Comparison of ENCODE assay signal across 9 mouse cellular contexts in the genomic region with DNA sequence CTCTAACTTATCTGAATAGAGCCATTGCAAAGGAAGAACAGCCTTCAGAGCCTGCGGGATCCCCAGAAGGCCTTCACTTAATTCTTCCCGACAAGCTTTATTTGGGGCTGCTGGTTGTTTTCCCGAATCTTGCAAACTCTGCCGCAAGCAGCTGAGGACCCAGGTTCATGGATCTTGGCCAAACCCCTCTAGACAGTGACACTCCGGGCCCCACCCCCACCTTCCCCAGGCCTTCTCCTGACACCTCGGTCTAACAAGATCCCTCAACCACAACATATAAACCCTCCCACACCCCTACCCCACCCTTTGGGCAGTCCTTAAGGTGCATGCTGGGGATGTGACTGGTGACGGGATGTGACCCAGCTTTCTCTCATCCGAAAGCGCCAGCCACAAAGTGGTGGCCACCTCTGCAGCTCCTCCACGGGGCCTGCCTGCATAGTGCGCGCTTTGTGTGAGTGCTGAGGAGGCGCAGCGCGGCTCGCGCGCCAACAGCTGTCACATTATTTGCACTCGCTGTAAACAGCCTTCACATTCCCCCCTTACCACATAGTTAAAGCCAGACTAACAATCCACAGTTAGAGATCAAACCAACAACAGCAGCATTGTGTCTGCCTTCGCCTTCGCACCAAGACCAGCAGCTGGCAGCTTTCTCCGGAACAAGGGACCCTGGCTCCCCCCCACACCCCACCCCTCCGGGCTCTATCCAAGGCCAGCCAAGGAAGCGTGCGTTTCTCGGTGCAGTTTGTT.
DNase-seq lines count a peak whose midpoint lies in the region; ATAC-seq and TF ChIP-seq lines count a peak whose summit lies in the region.
"Had no signal": no experiment of that assay in that cellular context is flagged by ENCODE, and none has a peak within 500 bp of the region (broad histone marks: within the 10 kb centered on the region; RNA-seq: fewer than 3 reads in every experiment).

No protein-coding gene starts in this region.

- H3K27ac ChIP-seq in kidney, postnatal 0 days, result no peak overlapping the region
- peak overlapping the region; percentile 90 for H3K27ac ChIP-seq in forebrain, embryonic 13.5 days
- H3K27ac ChIP-seq in limb, embryonic 15.5 days, result peak overlapping the region; percentile 22; the same call in 1 of the 2 replicates
- peak overlapping the region; percentile 37; the same call in 1 of the 2 replicates for H3K27ac ChIP-seq in olfactory bulb, adult 2 months (ENCODE audit: insufficient read depth, low read depth, low read length)
- H3K27ac ChIP-seq: left cerebral cortex, adult 2 months had no signal

- peak overlapping the region; percentile 18; the same call in 1 of the 2 replicates for H3K4me2 ChIP-seq in kidney, postnatal 0 days (ENCODE audit: low read length)
- peak overlapping the region; percentile 54 for H3K4me2 ChIP-seq in forebrain, embryonic 13.5 days
- H3K4me2 ChIP-seq in limb, embryonic 15.5 days, result peak overlapping the region; percentile 25; the same call in 1 of the 2 replicates

- peak; percentile 73 for DNase-seq in kidney, postnatal 0 days (ENCODE audit: low spot score)
- no peak for DNase-seq in kidney, adult 18-20 months
- peak; percentile 32 for DNase-seq in ES-CJ7 (ENCODE audit: low read depth, low spot score)
- no peak for DNase-seq in ovary, postnatal 14 days (ENCODE audit: low spot score)
- no peak for DNase-seq in ovary, postnatal 36 days (ENCODE audit: low spot score)

- peak; percentile 53; the same call in 1 of the 2 replicates for ATAC-seq in kidney, postnatal 0 days (replicated peaks; ENCODE audit: low FRiP score, low read depth)
- ATAC-seq in forebrain, embryonic 13.5 days, result peak; percentile 89
- 0 out of 2 replicates have a peak, but pooled peaks have one; percentile 37 for ATAC-seq in limb, embryonic 15.5 days (ENCODE audit: insufficient number of reproducible peaks, low FRiP score, low TSS enrichment, low read depth)

- WGBS in kidney, postnatal 0 days, result 6% methylated on average over 26 of the region's 26 CpGs
- WGBS in forebrain, embryonic 13.5 days, result 5% methylated on average over 26 of the region's 26 CpGs
- 8% methylated on average over 26 of the region's 26 CpGs for WGBS in limb, embryonic 15.5 days
- 10% methylated on average over 26 of the region's 26 CpGs for WGBS in olfactory bulb, adult 2 months

- no peaks in the 10 kb centered on the region; the same call in none of the 2 replicates for H3K27me3 ChIP-seq in kidney, postnatal 0 days (ENCODE audit: insufficient read depth, low read length)
- peaks cover 33% of the 10 kb centered on the region; the same call in 1 of the 2 replicates for H3K27me3 ChIP-seq in forebrain, embryonic 13.5 days
- H3K27me3 ChIP-seq in limb, embryonic 15.5 days, result peaks cover 63% of the 10 kb centered on the region

- no peak for TF ChIP-seq POLR2A in olfactory bulb, adult 2 months (IDR thresholded peaks at IDR 0.05; ENCODE audit: insufficient read depth, low read depth, low read length)

- TF ChIP-seq CTCF in kidney, postnatal 0 days (IDR thresholded peaks at IDR 0.05; ENCODE audit: low read depth), result no peak
- no peak for TF ChIP-seq CTCF in olfactory bulb, adult 2 months (IDR thresholded peaks at IDR 0.05; ENCODE audit: insufficient read depth, low read depth, low read length)

- H3K4me1 ChIP-seq in kidney, postnatal 0 days (replicated peaks; ENCODE audit: insufficient read depth, low read length), result peaks cover 32% of the 10 kb centered on the region; the same call in 1 of the 2 replicates
- H3K4me1 ChIP-seq in forebrain, embryonic 13.5 days, result peaks cover 98% of the 10 kb centered on the region
- H3K4me1 ChIP-seq in limb, embryonic 15.5 days, result peaks cover 78% of the 10 kb centered on the region
- peaks cover 60% of the 10 kb centered on the region for H3K4me1 ChIP-seq in olfactory bulb, adult 2 months (ENCODE audit: control insufficient read depth, insufficient read depth, low read length)

- H3K36me3 ChIP-seq in kidney, postnatal 0 days (ENCODE audit: insufficient read depth, low read length), result no peaks in the 10 kb centered on the region
- H3K36me3 ChIP-seq in forebrain, embryonic 13.5 days (ENCODE audit: poor library complexity, severe bottlenecking), result no peaks in the 10 kb centered on the region
- no peaks in the 10 kb centered on the region for H3K36me3 ChIP-seq in limb, embryonic 15.5 days

- H3K4me3 ChIP-seq in kidney, postnatal 0 days (replicated peaks; ENCODE audit: low read depth, low read length), result no peak overlapping the region
- peak overlapping the region; percentile 13; the same call in 1 of the 2 replicates for H3K4me3 ChIP-seq in forebrain, embryonic 13.5 days
- no peak overlapping the region for H3K4me3 ChIP-seq in limb, embryonic 15.5 days
- H3K4me3 ChIP-seq in olfactory bulb, adult 2 months (ENCODE audit: insufficient read depth, low read depth, low read length), result no peak overlapping the region
- H3K4me3 ChIP-seq: left cerebral cortex, adult 2 months had no signal

- H3K9me3 ChIP-seq in kidney, postnatal 0 days (replicated peaks; ENCODE audit: low read length), result no peaks in the 10 kb centered on the region
- no peaks in the 10 kb centered on the region for H3K9me3 ChIP-seq in forebrain, embryonic 13.5 days (replicated peaks)
- no peaks in the 10 kb centered on the region for H3K9me3 ChIP-seq in limb, embryonic 15.5 days

- H3K9ac ChIP-seq in kidney, postnatal 0 days (ENCODE audit: low read depth, low read length), result no peak overlapping the region
- peak overlapping the region; percentile 37 for H3K9ac ChIP-seq in forebrain, embryonic 13.5 days
- no peak overlapping the region for H3K9ac ChIP-seq in limb, embryonic 15.5 days

Comparison
In these comparisons a context has a peak if more than half of its experiments do, and no peak if none do; other contexts are left out.
1. DNase-seq: peak in kidney, postnatal 0 days (single experiment) and ES-CJ7 (single experiment); none in kidney, adult 18-20 months (single experiment), ovary, postnatal 14 days (single experiment) and ovary, postnatal 36 days (single experiment).
2. ATAC-seq: peak in every context shown above with its lines; median percentile 89 in forebrain, embryonic 13.5 days; 53 in kidney, postnatal 0 days; 37 in limb, embryonic 15.5 days.
3. Peak in every context shown above with its lines, with median percentiles within 50 percentile points of each other: H3K4me2 ChIP-seq.